In genomic region chr8:49796741-49797140, GRCm38 (mm10) we compare ENCODE assay signal across 20 mouse cellular contexts.
DNase-seq lines count a peak whose midpoint lies in the region; ATAC-seq and TF ChIP-seq lines count a peak whose summit lies in the region.
"Had no signal": no experiment of that assay in that cellular context is flagged by ENCODE, and none has a peak within 500 bp of the region (broad histone marks: within the 10 kb centered on the region; RNA-seq: fewer than 3 reads in every experiment).

No protein-coding gene starts in this region.

- H3K4me3 ChIP-seq in forebrain, embryonic 10.5 days: no peak overlapping the region
- no peak overlapping the region for H3K4me3 ChIP-seq in forebrain, embryonic 11.5 days (ENCODE audit: low read depth, low read length)
- no peak overlapping the region for H3K4me3 ChIP-seq in heart, embryonic 12.5 days
- no peak overlapping the region for H3K4me3 ChIP-seq in midbrain, embryonic 11.5 days (ENCODE audit: low read depth, low read length)
- no peak overlapping the region for H3K4me3 ChIP-seq in midbrain, postnatal 0 days (ENCODE audit: low read depth, low read length)
- no peak overlapping the region for H3K4me3 ChIP-seq in hindbrain, embryonic 13.5 days
- H3K4me3 ChIP-seq: heart, adult 2 months; hindbrain, embryonic 15.5 days had no signal

- WGBS in forebrain, embryonic 10.5 days: 72% methylated on average over 3 of the region's 3 CpGs
- WGBS in forebrain, embryonic 11.5 days: 40% methylated on average over 3 of the region's 3 CpGs
- WGBS in heart, embryonic 12.5 days: 80% methylated on average over 3 of the region's 3 CpGs
- 34% methylated on average over 3 of the region's 3 CpGs for WGBS in midbrain, embryonic 11.5 days
- 17% methylated on average over 3 of the region's 3 CpGs for WGBS in midbrain, postnatal 0 days
- 25% methylated on average over 3 of the region's 3 CpGs for WGBS in hindbrain, embryonic 13.5 days

- no peaks in the 10 kb centered on the region for H3K36me3 ChIP-seq in forebrain, embryonic 10.5 days (replicated peaks)
- no peaks in the 10 kb centered on the region for H3K36me3 ChIP-seq in forebrain, embryonic 11.5 days (ENCODE audit: control insufficient read depth, insufficient read depth, low read length)
- no peaks in the 10 kb centered on the region for H3K36me3 ChIP-seq in heart, embryonic 12.5 days
- H3K36me3 ChIP-seq in midbrain, embryonic 11.5 days (ENCODE audit: control insufficient read depth, insufficient read depth, low read length): no peaks in the 10 kb centered on the region
- H3K36me3 ChIP-seq in midbrain, postnatal 0 days (ENCODE audit: insufficient read depth, low read length): no peaks in the 10 kb centered on the region
- no peaks in the 10 kb centered on the region for H3K36me3 ChIP-seq in hindbrain, embryonic 13.5 days
- H3K36me3 ChIP-seq: hindbrain, embryonic 15.5 days had no signal

- 0 out of 2 replicates have a peak overlapping the region, but pooled peaks have one; percentile 15 for H3K27ac ChIP-seq in forebrain, embryonic 10.5 days
- H3K27ac ChIP-seq in forebrain, embryonic 11.5 days (ENCODE audit: low read depth, low read length): no peak overlapping the region
- no peak overlapping the region for H3K27ac ChIP-seq in heart, embryonic 12.5 days (ENCODE audit: poor library complexity, severe bottlenecking)
- no peak overlapping the region for H3K27ac ChIP-seq in midbrain, embryonic 11.5 days (ENCODE audit: low read depth, low read length)
- no peak overlapping the region for H3K27ac ChIP-seq in midbrain, postnatal 0 days (ENCODE audit: low read depth, low read length)
- H3K27ac ChIP-seq in hindbrain, embryonic 13.5 days: no peak overlapping the region
- H3K27ac ChIP-seq: heart, adult 2 months; hindbrain, embryonic 15.5 days had no signal

- no peaks in the 10 kb centered on the region for H3K27me3 ChIP-seq in forebrain, embryonic 10.5 days (ENCODE audit: poor library complexity, severe bottlenecking)
- H3K27me3 ChIP-seq in forebrain, embryonic 11.5 days (ENCODE audit: control insufficient read depth, insufficient read depth, low read length): no peaks in the 10 kb centered on the region
- H3K27me3 ChIP-seq in heart, embryonic 12.5 days (replicated peaks): no peaks in the 10 kb centered on the region
- H3K27me3 ChIP-seq in midbrain, embryonic 11.5 days (ENCODE audit: control insufficient read depth, insufficient read depth, low read length): no peaks in the 10 kb centered on the region
- no peaks in the 10 kb centered on the region for H3K27me3 ChIP-seq in midbrain, postnatal 0 days (ENCODE audit: insufficient read depth, low read length)
- no peaks in the 10 kb centered on the region for H3K27me3 ChIP-seq in hindbrain, embryonic 13.5 days
- H3K27me3 ChIP-seq: hindbrain, embryonic 15.5 days had no signal

- ATAC-seq in forebrain, embryonic 11.5 days (replicated peaks; ENCODE audit: low FRiP score): no peak; the same call in 1 of the 2 replicates
- no peak for ATAC-seq in heart, embryonic 12.5 days (ENCODE audit: insufficient number of reproducible peaks, low FRiP score)
- peak; percentile 61; the same call in 1 of the 2 replicates for ATAC-seq in midbrain, embryonic 11.5 days (ENCODE audit: low FRiP score)
- no peak for ATAC-seq in midbrain, postnatal 0 days (ENCODE audit: low FRiP score)
- ATAC-seq in hindbrain, embryonic 13.5 days (ENCODE audit: low FRiP score): peak; percentile 13; the same call in 1 of the 2 replicates
- ATAC-seq: activated CD4-positive, CD25-positive, alpha-beta regulatory T cell, adult 4 months; Patski had no signal

- H3K4me2 ChIP-seq in forebrain, embryonic 11.5 days (ENCODE audit: low read depth, low read length, severe bottlenecking): no peak overlapping the region
- no peak overlapping the region for H3K4me2 ChIP-seq in heart, embryonic 12.5 days
- H3K4me2 ChIP-seq in midbrain, embryonic 11.5 days: no peak overlapping the region
- H3K4me2 ChIP-seq in midbrain, postnatal 0 days (ENCODE audit: low read depth, low read length, poor library complexity, severe bottlenecking): no peak overlapping the region
- H3K4me2 ChIP-seq in hindbrain, embryonic 13.5 days: no peak overlapping the region
- H3K4me2 ChIP-seq: heart, embryonic 11.5 days; hindbrain, embryonic 15.5 days had no signal

- no peak overlapping the region for H3K9ac ChIP-seq in forebrain, embryonic 11.5 days (ENCODE audit: low read length)
- H3K9ac ChIP-seq in heart, embryonic 12.5 days: no peak overlapping the region
- H3K9ac ChIP-seq in midbrain, embryonic 11.5 days (ENCODE audit: low read length): no peak overlapping the region
- H3K9ac ChIP-seq in midbrain, postnatal 0 days (replicated peaks; ENCODE audit: low read length, poor library complexity, severe bottlenecking): no peak overlapping the region
- H3K9ac ChIP-seq in hindbrain, embryonic 13.5 days: no peak overlapping the region
- H3K9ac ChIP-seq: hindbrain, embryonic 15.5 days had no signal

- DNase-seq in forebrain, embryonic 10.5 days (ENCODE audit: extremely low spot score, low spot score): no peak
- no peak for DNase-seq in forebrain, embryonic 11.5 days (ENCODE audit: low spot score)
- DNase-seq in heart, adult 11 months: peak; percentile 59
- no peak for DNase-seq in midbrain, embryonic 11.5 days (ENCODE audit: low spot score, missing footprints)
- no peak for DNase-seq in midbrain, postnatal 0 days (ENCODE audit: low spot score)
- no peak for DNase-seq in neural tube, embryonic 10.5 days (ENCODE audit: extremely low spot score, low spot score)
- DNase-seq: adrenal gland, postnatal 14 days; cerebellum, adult 18-20 months; cerebellum, adult 9-11 months; cerebellum, postnatal 36 days; gastrocnemius, postnatal 10 days; heart, adult 2 months; kidney, adult 11 months; kidney, adult 9 months had no signal

- H3K4me1 ChIP-seq in forebrain, embryonic 10.5 days: peaks cover 24% of the 10 kb centered on the region
- H3K4me1 ChIP-seq in forebrain, embryonic 11.5 days (replicated peaks; ENCODE audit: control insufficient read depth, insufficient read depth, low read length): 0 out of 2 replicates have a peak, but pooled peaks cover 2% of the 10 kb centered on the region
- H3K4me1 ChIP-seq in heart, embryonic 12.5 days (replicated peaks): no peaks in the 10 kb centered on the region
- peaks cover 12% of the 10 kb centered on the region for H3K4me1 ChIP-seq in midbrain, embryonic 11.5 days (ENCODE audit: control insufficient read depth, insufficient read depth, low read length)
- no peaks in the 10 kb centered on the region for H3K4me1 ChIP-seq in midbrain, postnatal 0 days (ENCODE audit: insufficient read depth, low read length)
- peaks cover 4% of the 10 kb centered on the region; the same call in 1 of the 2 replicates for H3K4me1 ChIP-seq in hindbrain, embryonic 13.5 days (replicated peaks)
- H3K4me1 ChIP-seq: hindbrain, embryonic 15.5 days had no signal

- no peak for TF ChIP-seq CTCF in midbrain, postnatal 0 days (IDR thresholded peaks at IDR 0.05)

- no peaks in the 10 kb centered on the region for H3K9me3 ChIP-seq in forebrain, embryonic 10.5 days
- no peaks in the 10 kb centered on the region for H3K9me3 ChIP-seq in forebrain, embryonic 11.5 days (ENCODE audit: control insufficient read depth, low read length)
- no peaks in the 10 kb centered on the region for H3K9me3 ChIP-seq in heart, embryonic 12.5 days (replicated peaks)
- no peaks in the 10 kb centered on the region for H3K9me3 ChIP-seq in midbrain, embryonic 11.5 days (ENCODE audit: control insufficient read depth, low read length)
- no peaks in the 10 kb centered on the region for H3K9me3 ChIP-seq in midbrain, postnatal 0 days (ENCODE audit: low read length)
- no peaks in the 10 kb centered on the region for H3K9me3 ChIP-seq in hindbrain, embryonic 13.5 days
- H3K9me3 ChIP-seq: hindbrain, embryonic 15.5 days had no signal

Comparison
In these comparisons a context has a peak if more than half of its experiments do, and no peak if none do; other contexts are left out.
1. ATAC-seq: peak in midbrain, embryonic 11.5 days (single experiment) and hindbrain, embryonic 13.5 days (single experiment); none in forebrain, embryonic 11.5 days (single experiment), heart, embryonic 12.5 days (single experiment) and midbrain, postnatal 0 days (single experiment).